Mouse (Mus musculus) midbrain, embryonic 13.5 days (tissue): ENCODE results near the gene Btg2. TPM values are rescaled to one million over a fixed set of nuclear protein-coding genes. Genes with fewer than 3 reads are reported as not detected.

Experiments
- ATAC-seq: fragments of 200-750 bp; cut with Nextera tagmentation; 2 replicates; pipeline ENCODE4 v1.8.0; 2017; ENCODE audit warnings: mild to moderate bottlenecking, moderate TSS enrichment, moderate library complexity
- H3K27ac ChIP-seq: fragments of 300-500 bp; sonication (generic); 2 replicates; pipeline ENCODE4 v1.5.1; 2015; ENCODE audit warnings: inconsistent platforms, mild to moderate bottlenecking, moderate library complexity
- H3K27me3 ChIP-seq: fragments of 300-500 bp; sonication (generic); 2 replicates; pipeline ENCODE4 v1.6.1; 2015; ENCODE audit warnings: mild to moderate bottlenecking, inconsistent platforms
- H3K36me3 ChIP-seq: fragments of 300-500 bp; sonication (generic); 2 replicates; pipeline ENCODE4 v1.6.1; 2015; ENCODE audit warnings: mild to moderate bottlenecking, inconsistent platforms
- H3K4me1 ChIP-seq: fragments of 300-500 bp; sonication (generic); replicated peaks from 2 replicates; pipeline ENCODE4 v1.6.1; 2015; ENCODE audit warnings: inconsistent platforms
- H3K4me2 ChIP-seq: fragments of 300-500 bp; sonication (generic); replicated peaks from 2 replicates; pipeline ENCODE4 v1.6.1; 2015; ENCODE audit warnings: moderate library complexity, mild to moderate bottlenecking, inconsistent platforms
- H3K4me3 ChIP-seq: fragments of 300-500 bp; sonication (generic); replicated peaks from 2 replicates; pipeline ENCODE4 v1.5.1; 2015; ENCODE audit warnings: mild to moderate bottlenecking, inconsistent platforms
- H3K9ac ChIP-seq: fragments of 300-500 bp; sonication (generic); replicated peaks from 2 replicates; pipeline ENCODE4 v1.6.1; 2015; ENCODE audit warnings: mild to moderate bottlenecking, inconsistent platforms
- H3K9me3 ChIP-seq: fragments of 300-500 bp; sonication (generic); 2 replicates; pipeline ENCODE4 v1.6.1; 2016; ENCODE audit warnings: mild to moderate bottlenecking, inconsistent platforms
- WGBS: fragments of 180-500 bp; shearing (Covaris S2); methylation state at CpG from one replicate; pipeline ENCODE4 v1.1.7; 2015; 5-methylcytosine and 5-hydroxymethylcytosine counted together
- polyA plus RNA-seq: library from polyadenylated mRNA; unstranded; fragments of >200 nt; fragmentation: Nextera tagmentation; extraction: Ambion mirVana; gene quantifications from 2 replicates; pipeline ENCODE4 v1.2.1, GENCODE M21; 2015

The Btg2 gene
- polyA plus RNA-seq, 1 experiment from 2014 or later = 110 TPM

GRCm38 (mm10) chr1:134053207-134053606 lies 25.7 kb downstream of the Btg2 start:
- Histone ChIP-seq H3K9ac (no peak overlapping the region), H3K9me3 (no peaks in the 10 kb centered on the region), H3K36me3 (no peaks in the 10 kb centered on the region), H3K27ac (no peak overlapping the region), H3K27me3 (0 out of 2 replicates have a peak, but pooled peaks cover 2% of the 10 kb centered on the region), H3K4me2 (no peak overlapping the region), H3K4me3 (no peak overlapping the region), H3K4me1 (peaks cover 8% of the 10 kb centered on the region; the same call in 1 of the 2 replicates)
- 9% methylated on average over 6 of the region's 6 CpGs for WGBS
- ATAC-seq = 0 out of 2 replicates have a peak, but pooled peaks have one; percentile 46

DNA sequence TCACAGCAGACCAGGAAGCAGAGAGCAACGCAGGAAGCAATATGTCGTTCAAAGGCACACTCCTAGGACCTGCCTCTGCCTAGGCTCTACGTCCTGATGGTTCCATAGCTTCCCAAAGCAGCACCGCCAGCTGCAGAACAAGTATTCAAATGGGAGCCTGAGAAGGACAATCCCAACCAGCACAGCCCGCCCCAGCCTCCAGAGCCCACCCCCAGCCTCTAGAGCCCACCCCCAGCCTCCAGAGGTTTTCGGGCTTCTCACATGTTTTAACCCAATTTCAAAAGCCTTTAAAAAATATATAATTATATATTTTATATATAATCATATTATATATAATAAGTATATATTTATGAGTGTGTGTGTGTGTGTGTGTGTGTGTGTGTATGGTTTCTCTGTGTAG lies 29.4 kb downstream of the Btg2 start:
- Histone ChIP-seq H3K36me3 (no peaks in the 10 kb centered on the region), H3K27me3 (0 out of 2 replicates have a peak, but pooled peaks cover 5% of the 10 kb centered on the region), H3K9me3 (no peaks in the 10 kb centered on the region), H3K4me2 (no peak overlapping the region), H3K27ac (no peak overlapping the region), H3K9ac (no peak overlapping the region), H3K4me1 (peaks cover 8% of the 10 kb centered on the region; the same call in 1 of the 2 replicates), H3K4me3 (no peak overlapping the region)
- 79% methylated on average over 6 of the region's 6 CpGs for WGBS
- ATAC-seq = no peak

DNA sequence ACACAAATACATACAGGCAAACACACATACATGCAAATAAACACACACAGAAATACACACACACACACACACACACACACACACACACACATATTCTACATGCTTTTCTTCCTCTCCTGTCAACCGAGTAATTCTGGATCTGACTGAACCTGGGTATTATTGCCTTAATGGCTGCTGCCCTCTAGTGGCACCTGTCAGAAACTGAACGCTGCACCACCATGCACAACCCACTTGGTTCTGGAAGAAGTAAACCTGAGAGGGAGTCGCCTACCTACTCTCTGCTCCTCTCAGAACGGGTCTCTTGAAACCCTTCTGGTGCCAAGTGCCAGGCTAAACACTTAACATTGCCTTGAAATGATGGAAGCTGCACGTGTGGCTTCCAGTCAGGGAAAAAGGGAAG lies 30.2 kb downstream of the Btg2 start:
- WGBS = 7% methylated on average over 5 of the region's 5 CpGs

GRCm38 (mm10) chr1:134047431-134047830 lies 31.5 kb downstream of the Btg2 start:
- H3K36me3 ChIP-seq = no peaks in the 10 kb centered on the region
- H3K4me2 ChIP-seq = no peak overlapping the region
- 0 out of 2 replicates have a peak, but pooled peaks cover 5% of the 10 kb centered on the region for H3K27me3 ChIP-seq
- H3K4me1 ChIP-seq = peaks cover 19% of the 10 kb centered on the region
- H3K4me3 ChIP-seq = no peak overlapping the region
- no peaks in the 10 kb centered on the region for H3K9me3 ChIP-seq
- 87% methylated on average over 6 of the region's 6 CpGs for WGBS
- ATAC-seq = no peak
- no peak overlapping the region for H3K9ac ChIP-seq
- no peak overlapping the region for H3K27ac ChIP-seq

More for the DNA sequence above, 30.2 kb downstream of the Btg2 start:
- Histone ChIP-seq H3K4me3 (no peak overlapping the region), H3K4me2 (no peak overlapping the region), H3K4me1 (peaks cover 8% of the 10 kb centered on the region; the same call in 1 of the 2 replicates), H3K27ac (no peak overlapping the region), H3K9ac (no peak overlapping the region), H3K36me3 (no peaks in the 10 kb centered on the region), H3K9me3 (no peaks in the 10 kb centered on the region), H3K27me3 (0 out of 2 replicates have a peak, but pooled peaks cover 5% of the 10 kb centered on the region)
- ATAC-seq = peak; percentile 67

- Histone ChIP-seq H3K9ac (0 out of 2 replicates have a peak overlapping the region, but pooled peaks have one; percentile 20), H3K4me1 (peaks cover 29% of the 10 kb centered on the region), H3K27me3 (0 out of 2 replicates have a peak, but pooled peaks cover 5% of the 10 kb centered on the region), H3K4me3 (peak overlapping the region; percentile 20), H3K9me3 (no peaks in the 10 kb centered on the region), H3K27ac (no peak overlapping the region), H3K4me2 (peak overlapping the region; percentile 51), H3K36me3 (no peaks in the 10 kb centered on the region)
- peak; percentile 54 for ATAC-seq
- 20% methylated on average over 23 of the region's 23 CpGs for WGBS
Measured at GRCm38 (mm10) chr1:134046387-134046786, 32.5 kb downstream of the Btg2 start.

DNA sequence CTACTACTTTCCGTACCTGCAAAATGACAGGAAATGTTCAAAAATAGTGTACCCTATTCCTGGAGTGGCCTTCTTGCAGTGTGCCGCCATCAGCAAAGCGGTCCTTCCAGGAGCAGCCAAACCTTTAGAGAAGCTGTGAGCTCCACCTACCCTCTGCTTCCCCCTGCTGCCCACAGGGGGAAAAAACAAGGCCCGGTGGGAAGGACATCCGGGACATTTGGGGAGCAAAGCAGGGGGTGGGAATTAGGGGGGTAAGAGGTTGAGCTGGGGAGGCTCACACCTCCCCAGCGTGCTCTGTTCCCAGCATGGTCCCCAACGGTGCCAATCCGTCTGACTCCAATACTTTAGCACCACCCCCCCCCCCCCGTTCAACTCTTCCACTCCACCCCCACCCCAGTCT lies 32.9 kb downstream of the Btg2 start:
- Histone ChIP-seq H3K4me2 (peak overlapping the region; percentile 51), H3K36me3 (no peaks in the 10 kb centered on the region), H3K27me3 (0 out of 2 replicates have a peak, but pooled peaks cover 5% of the 10 kb centered on the region), H3K4me3 (peak overlapping the region; percentile 20), H3K9me3 (no peaks in the 10 kb centered on the region), H3K4me1 (peaks cover 29% of the 10 kb centered on the region), H3K9ac (peak overlapping the region; percentile 53; the same call in 1 of the 2 replicates), H3K27ac (no peak overlapping the region)
- peak; percentile 66 for ATAC-seq
- 7% methylated on average over 9 of the region's 9 CpGs for WGBS

- peaks cover 29% of the 10 kb centered on the region for H3K4me1 ChIP-seq
- no peak overlapping the region for H3K9ac ChIP-seq
- no peaks in the 10 kb centered on the region for H3K9me3 ChIP-seq
- 0 out of 2 replicates have a peak, but pooled peaks cover 5% of the 10 kb centered on the region for H3K27me3 ChIP-seq
- no peaks in the 10 kb centered on the region for H3K36me3 ChIP-seq
- WGBS = 95% methylated on average over 6 of the region's 6 CpGs
- no peak overlapping the region for H3K4me2 ChIP-seq
- H3K4me3 ChIP-seq = no peak overlapping the region
- H3K27ac ChIP-seq = no peak overlapping the region
- no peak for ATAC-seq
Measured at GRCm38 (mm10) chr1:134044805-134045204, 34.1 kb downstream of the Btg2 start.

GRCm38 (mm10) chr1:134042341-134042740 lies 36.6 kb downstream of the Btg2 start:
- Histone ChIP-seq H3K9ac (no peak overlapping the region), H3K9me3 (no peaks in the 10 kb centered on the region), H3K4me2 (no peak overlapping the region), H3K4me3 (no peak overlapping the region), H3K36me3 (no peaks in the 10 kb centered on the region), H3K4me1 (peaks cover 29% of the 10 kb centered on the region), H3K27me3 (0 out of 2 replicates have a peak, but pooled peaks cover 3% of the 10 kb centered on the region), H3K27ac (no peak overlapping the region)
- 3% methylated on average over 1 of the region's 1 CpGs for WGBS
- ATAC-seq = no peak

- H3K4me3 ChIP-seq = no peak overlapping the region
- H3K27me3 ChIP-seq = 0 out of 2 replicates have a peak, but pooled peaks cover 3% of the 10 kb centered on the region
- no peaks in the 10 kb centered on the region for H3K36me3 ChIP-seq
- H3K27ac ChIP-seq = no peak overlapping the region
- H3K9ac ChIP-seq = no peak overlapping the region
- H3K4me1 ChIP-seq = peaks cover 29% of the 10 kb centered on the region
- 59% methylated on average over 2 of the region's 2 CpGs for WGBS
- no peak overlapping the region for H3K4me2 ChIP-seq
- no peak for ATAC-seq
- H3K9me3 ChIP-seq = no peaks in the 10 kb centered on the region
Measured at GRCm38 (mm10) chr1:134041900-134042299, 37.0 kb downstream of the Btg2 start.

- H3K4me3 ChIP-seq = no peak overlapping the region
- peaks cover 21% of the 10 kb centered on the region for H3K4me1 ChIP-seq
- WGBS = 85% methylated on average over 2 of the region's 2 CpGs
- H3K4me2 ChIP-seq = no peak overlapping the region
- no peak overlapping the region for H3K27ac ChIP-seq
- H3K36me3 ChIP-seq = no peaks in the 10 kb centered on the region
- H3K9ac ChIP-seq = no peak overlapping the region
- no peaks in the 10 kb centered on the region for H3K27me3 ChIP-seq
- H3K9me3 ChIP-seq = no peaks in the 10 kb centered on the region
- no peak for ATAC-seq
Measured at GRCm38 (mm10) chr1:134039361-134039760, 39.6 kb downstream of the Btg2 start.

DNA sequence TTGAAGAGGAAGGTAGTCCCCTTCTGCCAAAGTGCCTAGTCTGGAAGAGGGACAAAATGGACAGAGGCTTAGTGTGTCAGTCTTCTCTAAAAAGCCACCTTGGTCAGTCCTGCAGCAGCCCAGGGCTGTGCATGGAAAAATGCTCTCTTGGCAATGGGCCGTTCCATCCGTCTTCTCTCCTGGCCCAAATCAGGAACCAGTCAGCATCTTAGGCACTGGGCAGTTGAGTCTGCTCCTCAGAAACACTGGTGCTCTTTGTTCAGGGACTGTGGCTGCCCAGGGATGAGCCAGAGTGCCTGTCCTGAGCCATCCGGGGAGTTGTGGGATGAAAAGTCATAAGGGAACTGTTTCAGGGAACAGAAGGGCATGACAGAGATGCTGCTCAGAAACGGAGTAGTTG lies 40.6 kb downstream of the Btg2 start:
- H3K4me2 ChIP-seq = no peak overlapping the region
- H3K9ac ChIP-seq = no peak overlapping the region
- H3K27ac ChIP-seq = no peak overlapping the region
- no peak overlapping the region for H3K4me3 ChIP-seq
- WGBS = 89% methylated on average over 4 of the region's 4 CpGs
- no peaks in the 10 kb centered on the region for H3K36me3 ChIP-seq
- no peaks in the 10 kb centered on the region for H3K9me3 ChIP-seq
- H3K4me1 ChIP-seq = peaks cover 18% of the 10 kb centered on the region
- ATAC-seq = no peak
- H3K27me3 ChIP-seq = no peaks in the 10 kb centered on the region

DNA sequence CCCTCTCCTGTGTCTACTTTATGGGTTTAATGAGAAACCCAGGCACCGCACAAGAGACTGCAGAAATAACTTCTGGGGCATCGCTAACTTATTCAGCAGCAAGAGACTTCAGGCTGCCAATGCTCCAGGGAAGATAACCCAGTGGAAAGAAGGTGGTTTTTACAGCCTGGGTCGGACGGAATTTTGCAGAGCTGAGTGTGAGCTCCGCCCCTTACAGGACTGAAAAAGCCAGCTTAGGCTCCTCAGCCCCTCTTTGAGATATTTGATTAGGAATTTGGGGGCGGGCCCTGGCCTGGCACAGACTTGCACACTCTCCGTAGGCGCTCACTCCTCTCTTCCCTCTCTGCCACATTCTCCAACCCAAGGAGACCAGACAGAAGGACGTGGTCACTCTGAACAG lies 41.7 kb downstream of the Btg2 start, which contains the start of gene Fmod:
TSS of gene Fmod (plus strand) at position 83 of the 400 bp plus-strand sequence.
- Histone ChIP-seq H3K4me1 (peaks cover 7% of the 10 kb centered on the region), H3K9ac (no peak within 1 kb of the TSS), H3K36me3 (no peaks in the 10 kb centered on the region), H3K4me3 (no peak within 1 kb of the TSS), H3K9me3 (no peaks in the 10 kb centered on the region), H3K4me2 (no peak within 1 kb of the TSS), H3K27ac (no peak within 1 kb of the TSS), H3K27me3 (no peaks in the 10 kb centered on the region)
- no peak for ATAC-seq
- WGBS = 51% methylated on average over 9 of the region's 9 CpGs

GRCm38 (mm10) chr1:134036492-134036891 lies 42.4 kb downstream of the Btg2 start:
- Histone ChIP-seq H3K4me1 (no peaks in the 10 kb centered on the region), H3K9me3 (no peaks in the 10 kb centered on the region), H3K4me2 (no peak overlapping the region), H3K36me3 (no peaks in the 10 kb centered on the region), H3K4me3 (no peak overlapping the region), H3K27ac (no peak overlapping the region), H3K27me3 (no peaks in the 10 kb centered on the region), H3K9ac (no peak overlapping the region)
- 71% methylated on average over 2 of the region's 2 CpGs for WGBS
- ATAC-seq = no peak
